Mouse (Mus musculus) small intestine, adult 2 months (tissue): ENCODE results near the gene Bach2. TPM values are rescaled to one million over a fixed set of nuclear protein-coding genes. Genes with fewer than 3 reads are reported as not detected.
A peak's percentile ranks its signal among the peaks of the same experiment; 100 is the strongest.

Experiments used
- H3K27ac ChIP-seq: fragments of 200-500 bp; 2 replicates; pipeline ENCODE4 v1.5.1; 2012; ENCODE audit warnings: low read depth, low read length, control low read depth, inconsistent platforms; ENCODE audit not compliant: insufficient read depth
- H3K27me3 ChIP-seq: fragments of 200-500 bp; 2 replicates; pipeline ENCODE4 v1.6.1; 2012; ENCODE audit warnings: mild to moderate bottlenecking, moderate library complexity, low read length, inconsistent platforms; ENCODE audit not compliant: control insufficient read depth, insufficient read depth
- H3K36me3 ChIP-seq: fragments of 200-500 bp; 2 replicates; pipeline ENCODE4 v1.6.1; 2012; ENCODE audit warnings: mild to moderate bottlenecking, low read length, control low read depth, inconsistent platforms; ENCODE audit not compliant: control insufficient read depth, insufficient read depth
- H3K4me1 ChIP-seq: fragments of 200-500 bp; 2 replicates; pipeline ENCODE4 v1.6.1; 2012; ENCODE audit warnings: low read length, inconsistent platforms, mixed read lengths; ENCODE audit not compliant: control insufficient read depth, insufficient read depth, insufficient read length
- H3K4me3 ChIP-seq: fragments of 200-500 bp; 2 replicates; pipeline ENCODE4 v1.5.1; 2012; ENCODE audit warnings: low read depth, mild to moderate bottlenecking, control low read depth, inconsistent platforms, low read length, moderate library complexity
- CTCF ChIP-seq: fragments of 200-500 bp; IDR thresholded peaks from 2 replicates; pipeline ENCODE4 v1.5.1; 2012; ENCODE audit warnings: low read depth, mild to moderate bottlenecking, control low read depth, inconsistent platforms, low read length, moderate library complexity, mixed read lengths; ENCODE audit not compliant: insufficient replicate concordance, insufficient read length; ENCODE audit errors: extremely low read depth
- POLR2A ChIP-seq: fragments of 200-500 bp; IDR thresholded peaks from 2 replicates; pipeline ENCODE4 v1.6.1; 2012; ENCODE audit warnings: low read depth, mild to moderate bottlenecking, control low read depth, inconsistent platforms, low read length, moderate library complexity
- WGBS: fragments of 180-500 bp; shearing (Covaris S2); methylation state at CpG from one replicate; pipeline ENCODE4 v1.1.7; 2018; 5-methylcytosine and 5-hydroxymethylcytosine counted together
- polyA plus RNA-seq: library from polyadenylated mRNA; depleted of rRNA; stranded (reverse); fragments of >200 nt; gene quantifications from 2 replicates; pipeline ENCODE4 v1.2.3, GENCODE M21; 2012

The Bach2 gene
- polyA plus RNA-seq, 1 experiment: 3.5 TPM

- H3K27ac ChIP-seq: no peak overlapping the region
These were observed 332.3 kb downstream of the Bach2 start for GRCm38 (mm10) chr4:32570939-32571317.

DNA sequence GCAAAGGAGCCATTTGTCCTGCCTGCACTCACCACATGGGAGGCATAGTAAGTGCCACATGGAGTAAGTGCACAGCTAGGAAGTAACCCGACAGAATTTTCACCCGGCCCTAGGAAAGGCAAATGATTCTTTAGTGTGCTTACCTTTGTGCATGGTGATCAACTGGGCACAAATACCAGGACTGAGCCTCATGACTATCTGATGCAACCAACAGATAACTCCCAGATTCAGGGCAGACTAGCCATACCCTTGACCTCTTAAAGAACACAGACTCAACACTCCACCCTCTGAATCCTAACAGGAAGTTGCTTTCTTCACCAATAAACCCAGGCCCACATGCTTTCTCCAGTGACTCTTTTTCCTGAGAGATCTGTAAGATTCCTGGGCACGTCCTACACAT is 332.8 kb downstream of the Bach2 start:
- WGBS: 45% methylated on average over 3 of the region's 3 CpGs
- H3K27ac ChIP-seq: no peak overlapping the region
- H3K27me3 ChIP-seq: no peaks in the 10 kb centered on the region
- no peaks in the 10 kb centered on the region for H3K4me1 ChIP-seq
- H3K36me3 ChIP-seq: no peaks in the 10 kb centered on the region
- no peak overlapping the region for H3K4me3 ChIP-seq
- no peak for TF ChIP-seq POLR2A
- TF ChIP-seq CTCF: no peak

More at GRCm38 (mm10) chr4:32570939-32571317, 332.3 kb downstream of the Bach2 start:
- TF ChIP-seq CTCF: no peak
- TF ChIP-seq POLR2A: no peak
- WGBS: 26% methylated on average over 8 of the region's 8 CpGs
- no peaks in the 10 kb centered on the region for H3K27me3 ChIP-seq
- H3K36me3 ChIP-seq: no peaks in the 10 kb centered on the region
- no peak overlapping the region for H3K4me3 ChIP-seq
- no peaks in the 10 kb centered on the region for H3K4me1 ChIP-seq

- no peak overlapping the region for H3K27ac ChIP-seq
- TF ChIP-seq CTCF (peak; percentile 24; the same call in 1 of the 2 replicates), POLR2A (no peak)
These were observed 333.5 kb downstream of the Bach2 start for GRCm38 (mm10) chr4:32572118-32572517.

DNA sequence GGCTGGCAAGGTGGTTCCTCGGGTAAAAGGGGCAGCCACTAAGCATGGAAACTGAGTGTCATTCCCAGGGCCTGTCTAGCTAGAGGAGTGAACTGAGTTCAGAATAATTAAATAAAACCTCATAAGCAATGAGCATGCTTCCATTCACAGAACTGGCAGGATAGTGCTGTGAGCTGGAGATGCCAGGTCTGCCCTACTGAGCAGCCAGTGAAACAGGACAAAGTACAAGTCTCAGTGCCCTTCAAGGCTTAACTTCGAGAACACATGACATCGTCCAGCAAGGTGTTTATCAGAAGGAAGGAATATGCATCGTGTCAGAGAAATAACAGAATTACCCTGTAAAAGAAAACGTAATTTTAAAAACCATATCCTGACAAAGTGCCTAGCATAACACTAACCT is 335.0 kb downstream of the Bach2 start:
- 62% methylated on average over 5 of the region's 5 CpGs for WGBS
- Histone ChIP-seq H3K27me3 (no peaks in the 10 kb centered on the region), H3K36me3 (no peaks in the 10 kb centered on the region), H3K27ac (no peak overlapping the region), H3K4me3 (no peak overlapping the region), H3K4me1 (no peaks in the 10 kb centered on the region)
- TF ChIP-seq POLR2A (no peak), CTCF (no peak)

More at GRCm38 (mm10) chr4:32572118-32572517, 333.5 kb downstream of the Bach2 start:
- Histone ChIP-seq H3K4me3 (no peak overlapping the region), H3K4me1 (no peaks in the 10 kb centered on the region), H3K36me3 (no peaks in the 10 kb centered on the region), H3K27me3 (no peaks in the 10 kb centered on the region)
- WGBS: 69% methylated on average over 1 of the region's 1 CpGs

- H3K4me1 ChIP-seq: no peaks in the 10 kb centered on the region
These were observed 336.0 kb downstream of the Bach2 start for GRCm38 (mm10) chr4:32574604-32575003.

DNA sequence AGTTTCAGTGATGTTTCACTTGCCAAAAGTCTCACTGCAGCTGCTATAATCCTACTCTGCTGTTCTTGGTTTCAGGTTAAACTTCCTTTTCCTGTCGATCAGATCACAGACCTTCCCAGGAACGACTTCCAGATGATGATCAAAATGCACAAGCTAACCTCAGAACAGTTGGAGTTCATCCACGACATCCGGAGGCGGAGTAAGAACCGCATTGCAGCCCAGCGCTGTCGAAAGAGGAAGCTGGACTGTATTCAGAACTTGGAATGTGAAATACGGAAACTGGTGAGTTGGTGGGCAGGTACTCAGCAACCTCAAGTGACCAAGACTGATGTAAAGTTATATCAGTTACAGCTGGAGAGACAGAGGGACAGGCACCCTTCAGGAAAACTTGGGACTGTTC is 336.6 kb downstream of the Bach2 start:
- Histone ChIP-seq H3K27me3 (no peaks in the 10 kb centered on the region), H3K27ac (no peak overlapping the region), H3K4me3 (no peak overlapping the region), H3K4me1 (no peaks in the 10 kb centered on the region), H3K36me3 (no peaks in the 10 kb centered on the region; the same call in 1 of the 2 replicates)
- WGBS: 65% methylated on average over 9 of the region's 9 CpGs
- TF ChIP-seq POLR2A (no peak), CTCF (no peak)

More at GRCm38 (mm10) chr4:32574604-32575003, 336.0 kb downstream of the Bach2 start:
- H3K27ac ChIP-seq: no peak overlapping the region
- no peaks in the 10 kb centered on the region for H3K27me3 ChIP-seq
- no peak for TF ChIP-seq CTCF
- TF ChIP-seq POLR2A: no peak
- H3K36me3 ChIP-seq: no peaks in the 10 kb centered on the region
- H3K4me3 ChIP-seq: no peak overlapping the region
- 89% methylated on average over 1 of the region's 1 CpGs for WGBS

- no peaks in the 10 kb centered on the region; the same call in 1 of the 2 replicates for H3K36me3 ChIP-seq
- no peak overlapping the region for H3K27ac ChIP-seq
- TF ChIP-seq POLR2A: no peak
- TF ChIP-seq CTCF: no peak
- H3K27me3 ChIP-seq: no peaks in the 10 kb centered on the region
- no peak overlapping the region for H3K4me3 ChIP-seq
- H3K4me1 ChIP-seq: no peaks in the 10 kb centered on the region
- 63% methylated on average over 8 of the region's 8 CpGs for WGBS
These were observed 341.2 kb downstream of the Bach2 start for GRCm38 (mm10) chr4:32579850-32580249.

DNA sequence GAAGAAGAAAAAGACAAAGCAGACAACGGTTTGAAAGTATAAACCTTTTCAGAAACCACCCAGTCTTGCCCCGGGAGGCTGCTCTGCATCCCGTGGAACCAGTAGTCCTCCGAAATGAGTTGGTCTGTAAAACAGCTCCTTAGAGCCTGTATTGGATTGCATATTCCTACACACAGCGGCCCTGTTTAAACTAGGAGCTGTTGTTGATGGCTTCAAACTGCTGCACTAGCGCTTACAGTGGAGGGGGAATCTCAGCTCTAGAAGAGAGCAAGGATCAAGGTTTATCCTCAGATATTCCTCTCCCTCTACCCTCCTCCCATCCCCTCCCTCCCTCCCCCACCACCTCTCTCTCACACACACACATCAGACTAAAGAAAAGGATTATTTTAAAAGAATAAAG is 345.6 kb downstream of the Bach2 start:
- H3K27ac ChIP-seq: no peak overlapping the region
- H3K27me3 ChIP-seq: no peaks in the 10 kb centered on the region
- WGBS: 72% methylated on average over 6 of the region's 6 CpGs
- TF ChIP-seq POLR2A (no peak), CTCF (no peak)
- H3K4me1 ChIP-seq: no peaks in the 10 kb centered on the region
- H3K4me3 ChIP-seq: no peak overlapping the region
- no peaks in the 10 kb centered on the region; the same call in 1 of the 2 replicates for H3K36me3 ChIP-seq
